Mouse (Mus musculus) lung, adult 2 months (tissue): ENCODE measurements at regions not wholly inside any gene's neighbourhood (a gene's known extent, or its start where the extent isn't known, plus 50 kb on each side); places are given as distances from the start of the nearest gene placed in this dataset.

Source experiments
- DNase-seq: peaks from one replicate; pipeline ENCODE4 v3.0.0; 2022
- H3K4me1 ChIP-seq: fragments of 200-500 bp; 2 replicates; pipeline ENCODE4 v1.6.1; 2011; ENCODE audit warnings: low read length; ENCODE audit not compliant: control insufficient read depth, insufficient read depth
- H3K4me3 ChIP-seq: fragments of 200-500 bp; replicated peaks from 2 replicates; pipeline ENCODE3; 2011; ENCODE audit warnings: low read depth, mild to moderate bottlenecking, control low read depth, low read length; ENCODE audit errors: extremely low read depth
- CTCF ChIP-seq: fragments of 200-500 bp; IDR thresholded peaks from 2 replicates; pipeline ENCODE4 v1.5.1; 2011; ENCODE audit warnings: mild to moderate bottlenecking, low read length, control low read depth; ENCODE audit not compliant: insufficient read depth
- POLR2A ChIP-seq: fragments of 200-500 bp; IDR thresholded peaks from 2 replicates; pipeline ENCODE4 v1.6.1; 2011; ENCODE audit warnings: low read depth, mild to moderate bottlenecking, control low read depth, low read length, borderline replicate concordance; ENCODE audit errors: extremely low read depth
- WGBS: fragments of 180-500 bp; shearing (Covaris S2); methylation state at CpG from one replicate; pipeline ENCODE4 v1.1.7; 2018; 5-methylcytosine and 5-hydroxymethylcytosine counted together

DNA sequence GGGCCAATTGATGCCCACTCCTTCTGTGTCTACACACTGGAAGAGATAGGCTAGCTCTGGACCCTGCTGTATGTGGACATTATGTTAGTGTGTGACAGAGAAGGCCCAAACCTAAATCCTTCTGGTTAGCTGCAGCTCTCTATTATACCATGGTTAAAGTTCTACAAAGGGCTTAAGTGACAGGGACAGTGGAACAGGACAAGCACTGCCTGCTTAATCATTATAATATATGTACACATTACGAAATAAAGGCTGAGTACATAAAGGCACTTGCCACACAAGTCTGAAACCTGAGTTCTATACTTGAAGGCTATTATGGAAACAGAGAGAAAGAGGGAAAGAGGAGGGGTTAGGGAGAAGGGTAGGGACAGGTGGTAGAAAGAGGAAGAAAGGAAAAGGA is 55.2 kb downstream of the Rdh14 start:
- 58% methylated on average over 1 of the region's 1 CpGs for WGBS
- no peak for TF ChIP-seq CTCF
- TF ChIP-seq POLR2A: no peak
- no peaks in the 10 kb centered on the region for H3K4me1 ChIP-seq
- DNase-seq: no peak
- H3K4me3 ChIP-seq: no peak overlapping the region

DNA sequence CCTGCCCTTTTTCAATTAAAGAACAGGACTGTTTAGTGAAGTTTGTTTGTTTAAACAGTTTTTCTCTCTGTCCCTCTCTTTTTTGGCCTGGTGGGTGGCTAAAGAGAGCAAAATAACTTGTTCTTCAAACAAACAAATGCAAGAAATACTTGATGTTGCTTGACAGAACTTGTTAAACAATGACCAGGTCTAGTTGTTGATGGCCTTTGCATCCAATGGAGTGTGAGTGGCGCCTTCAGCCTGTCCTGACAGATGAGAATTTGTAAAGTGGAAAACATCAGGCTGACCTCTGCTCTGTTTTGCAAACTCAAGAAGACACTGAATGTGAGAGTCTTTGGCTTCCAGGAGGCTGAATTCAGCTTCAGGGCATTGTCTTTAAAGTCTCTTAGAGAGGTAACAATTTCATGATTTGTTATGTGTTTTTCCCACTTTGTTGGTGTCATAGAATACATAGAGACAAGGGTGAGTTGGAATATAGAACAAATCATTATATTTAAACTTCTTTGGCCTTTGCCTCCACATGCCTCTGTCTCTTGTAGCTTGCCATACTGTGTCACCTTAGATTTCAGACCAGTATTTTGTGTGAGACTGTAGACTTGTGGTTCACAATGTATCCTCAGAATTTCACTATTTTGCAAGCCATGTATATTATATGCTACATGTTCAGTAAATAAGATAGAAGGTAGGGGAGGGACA is 67.5 kb downstream of the Rdh14 start:
- DNase-seq: no peak
- H3K4me3 ChIP-seq: no peak overlapping the region
- H3K4me1 ChIP-seq: no peaks in the 10 kb centered on the region
- TF ChIP-seq CTCF: no peak
- no peak for TF ChIP-seq POLR2A
- 71% methylated on average over 1 of the region's 1 CpGs for WGBS

DNA sequence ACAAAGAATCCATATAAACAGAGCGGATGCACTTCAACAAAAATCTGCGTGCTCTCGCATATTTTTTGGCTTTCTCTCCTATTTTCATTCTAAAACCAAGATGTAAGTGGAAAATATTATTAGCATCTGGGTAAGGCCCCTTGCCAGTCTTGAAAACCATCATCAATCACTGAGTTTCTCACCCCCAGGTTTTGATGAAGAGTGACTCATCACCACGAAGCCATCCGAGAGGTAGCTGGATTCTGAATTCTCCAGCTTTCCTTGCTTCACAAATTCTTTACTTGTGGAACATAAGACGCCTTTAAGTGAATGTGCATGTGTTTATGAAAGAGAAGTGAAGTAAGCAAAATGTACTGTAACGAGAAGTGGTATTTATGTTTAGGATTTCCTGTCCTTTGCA is 71.2 kb downstream of the Rdh14 start:
- Histone ChIP-seq H3K4me3 (no peak overlapping the region), H3K4me1 (no peaks in the 10 kb centered on the region)
- WGBS: 59% methylated on average over 7 of the region's 7 CpGs
- no peak for DNase-seq
- no peak for TF ChIP-seq CTCF
- no peak for TF ChIP-seq POLR2A

DNA sequence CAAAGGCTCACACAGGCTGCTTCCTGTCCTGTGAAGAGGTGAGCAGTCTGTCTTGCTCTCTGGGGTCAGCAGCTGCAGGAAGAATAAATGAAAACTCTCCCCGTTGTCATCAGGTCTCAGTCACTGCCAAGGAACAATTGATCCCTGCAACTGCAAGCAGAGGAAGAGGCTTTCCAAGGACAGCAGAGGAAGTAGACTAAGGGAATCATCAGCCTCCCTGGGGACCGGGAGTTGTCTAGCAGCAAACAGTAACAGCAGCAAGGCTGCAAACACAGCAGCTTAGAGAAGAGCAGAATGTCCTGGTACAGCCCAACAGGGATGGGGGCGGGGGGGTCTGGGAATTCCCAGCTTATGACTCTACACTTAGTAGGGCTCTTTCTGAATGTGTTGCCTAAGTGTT is 72.4 kb downstream of the Rdh14 start:
- no peak for DNase-seq
- Histone ChIP-seq H3K4me3 (no peak overlapping the region), H3K4me1 (no peaks in the 10 kb centered on the region)
- WGBS: 43% methylated on average over 3 of the region's 3 CpGs
- TF ChIP-seq CTCF (no peak), POLR2A (no peak)

DNA sequence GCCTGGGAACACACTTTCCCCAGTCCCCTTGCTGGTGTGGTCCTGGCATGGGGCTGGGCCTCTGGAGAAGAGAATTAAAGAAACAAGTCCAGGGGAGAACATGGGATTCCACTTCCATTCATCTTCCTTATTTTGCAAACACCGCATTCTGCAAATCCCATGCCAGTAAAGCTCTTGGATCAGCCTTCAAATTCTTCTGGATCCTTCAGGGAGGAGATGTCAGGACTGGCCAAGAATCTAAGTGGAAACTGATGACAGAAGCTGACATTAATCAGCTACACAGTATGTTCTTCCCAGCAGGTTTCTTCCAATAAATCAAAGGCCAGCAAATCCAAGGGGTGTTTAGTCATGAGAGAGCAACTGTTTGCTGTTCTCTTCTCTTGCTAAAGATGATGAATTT is 83.4 kb downstream of the Rdh14 start:
- H3K4me3 ChIP-seq: no peak overlapping the region
- WGBS: 55% methylated on average over 1 of the region's 1 CpGs
- DNase-seq: no peak
- TF ChIP-seq CTCF: no peak
- TF ChIP-seq POLR2A: no peak
- 0 out of 2 replicates have a peak, but pooled peaks cover 2% of the 10 kb centered on the region for H3K4me1 ChIP-seq

DNA sequence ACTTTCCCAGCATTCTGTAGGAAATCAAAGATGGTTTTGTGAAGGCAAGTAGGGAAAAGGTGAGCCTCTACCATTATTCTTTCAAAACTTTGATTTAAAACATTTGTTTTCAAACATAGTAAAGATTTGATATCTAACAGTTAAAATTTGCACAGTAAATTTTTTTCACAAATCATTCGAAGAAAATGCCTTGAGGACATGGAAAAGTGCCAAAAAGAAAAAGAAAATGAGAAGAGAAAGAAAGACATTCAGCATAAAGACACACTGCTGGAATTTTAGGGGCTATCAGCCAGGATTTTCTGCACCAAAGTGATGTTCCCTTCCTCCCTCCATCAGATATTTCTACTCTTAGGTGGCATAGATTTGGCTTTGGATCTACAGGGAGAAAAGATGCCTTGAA is 90.2 kb downstream of the Rdh14 start:
- Histone ChIP-seq H3K4me3 (no peak overlapping the region), H3K4me1 (no peaks in the 10 kb centered on the region)
- 25% methylated on average over 1 of the region's 1 CpGs for WGBS
- TF ChIP-seq POLR2A (no peak), CTCF (no peak)
- no peak for DNase-seq

DNA sequence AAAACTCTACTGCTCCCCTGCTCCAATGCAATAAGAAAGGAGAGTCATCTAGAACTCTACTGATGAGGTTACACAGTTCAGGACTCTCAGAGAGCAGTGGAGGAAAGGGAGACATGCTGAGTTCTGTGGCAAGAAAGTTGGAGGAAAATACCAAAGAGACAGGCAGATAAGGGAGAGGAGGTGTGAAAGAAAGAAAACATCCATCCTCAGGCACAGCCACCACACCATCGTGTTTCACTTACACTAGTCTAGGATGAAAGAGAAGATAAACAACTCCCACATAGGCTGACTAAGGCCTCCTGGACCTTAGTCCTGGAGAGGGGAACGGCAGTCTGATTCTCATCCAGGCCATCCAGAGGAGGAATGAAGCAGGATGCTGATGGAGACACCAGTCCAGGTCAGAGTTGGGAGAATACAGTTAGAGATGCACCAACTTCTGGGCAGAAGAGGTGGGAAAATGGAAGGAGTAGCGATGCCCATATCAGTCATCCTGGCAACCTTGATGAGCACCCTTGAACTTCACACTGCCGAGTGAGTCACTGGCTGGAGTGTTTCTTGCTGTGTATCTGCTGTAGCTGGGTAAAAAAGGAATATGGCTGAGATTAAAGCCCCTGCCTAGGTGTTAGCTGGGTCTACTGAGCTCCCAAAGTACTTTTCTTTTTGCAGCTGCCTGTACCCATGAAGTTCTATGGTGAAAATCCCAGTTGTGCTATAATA is 91.9 kb downstream of the Rdh14 start:
- no peak for TF ChIP-seq POLR2A
- TF ChIP-seq CTCF: no peak
- Histone ChIP-seq H3K4me3 (no peak overlapping the region), H3K4me1 (no peaks in the 10 kb centered on the region)
- 52% methylated on average over 4 of the region's 4 CpGs for WGBS
- no peak for DNase-seq

DNA sequence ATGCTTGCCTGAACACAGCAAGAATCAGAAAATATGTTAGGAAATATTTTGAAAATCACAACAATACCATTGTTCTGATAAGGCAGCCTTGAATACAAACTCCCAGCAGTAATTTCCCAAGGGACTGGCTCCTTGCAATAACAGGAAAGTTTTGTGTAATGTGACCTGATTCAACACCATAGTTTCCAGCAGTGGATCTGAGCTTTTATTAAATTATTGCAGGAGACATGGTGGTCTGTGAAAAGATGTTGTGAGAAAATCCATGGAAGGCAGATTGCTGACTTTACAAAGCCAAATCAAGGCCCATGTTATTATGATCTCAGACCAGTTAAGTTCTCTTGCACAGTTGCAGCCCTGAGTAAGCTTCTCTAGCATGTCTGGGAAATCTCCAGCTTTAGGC is 116.1 kb downstream of the Rdh14 start:
- no peak for TF ChIP-seq CTCF
- TF ChIP-seq POLR2A: no peak
- Histone ChIP-seq H3K4me3 (no peak overlapping the region), H3K4me1 (no peaks in the 10 kb centered on the region)
- no peak for DNase-seq

DNA sequence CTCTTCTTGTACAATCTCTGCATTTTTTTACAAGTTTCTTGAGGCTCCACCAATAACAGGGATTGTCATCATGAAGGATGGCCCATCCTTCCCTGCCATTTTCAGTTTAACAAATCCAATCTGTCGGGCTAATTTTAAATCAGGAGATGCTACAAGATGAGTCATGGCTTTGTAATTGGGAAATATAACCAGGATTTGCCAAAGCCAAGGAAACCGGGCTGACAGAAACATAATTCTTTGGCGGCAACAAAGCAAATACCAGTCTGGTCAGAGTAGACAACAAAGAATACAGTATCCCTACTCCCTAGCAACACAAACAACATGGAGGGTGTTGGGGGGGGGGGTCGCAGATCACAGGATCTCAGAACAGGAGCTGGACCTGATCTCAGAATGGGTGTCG is 123.0 kb downstream of the Rdh14 start:
- no peak overlapping the region for H3K4me3 ChIP-seq
- no peak for DNase-seq

DNA sequence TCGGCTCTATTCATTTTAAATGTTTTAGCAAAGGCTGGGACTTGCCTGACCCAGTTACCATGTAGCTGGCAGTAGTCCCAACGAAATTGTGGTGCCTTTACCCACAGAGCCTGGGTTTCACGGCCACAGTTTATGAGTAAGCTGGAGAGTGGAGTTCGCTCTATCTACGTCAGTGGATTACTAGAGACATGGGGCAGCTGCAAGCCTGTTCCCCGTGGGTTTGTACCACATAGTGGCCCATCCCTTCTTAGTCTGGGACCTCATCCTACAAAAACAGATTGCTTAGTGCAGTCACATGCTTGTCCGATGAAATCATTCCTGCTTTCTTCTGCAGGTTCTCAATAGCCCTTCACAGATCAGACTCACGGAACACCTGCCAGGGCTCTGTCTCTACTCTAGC is 123.7 kb downstream of the Rdh14 start:
- no peaks in the 10 kb centered on the region for H3K4me1 ChIP-seq
- no peak overlapping the region for H3K4me3 ChIP-seq
- 61% methylated on average over 8 of the region's 8 CpGs for WGBS
- no peak for DNase-seq
- TF ChIP-seq CTCF (no peak), POLR2A (no peak)

More for the DNA sequence above, 123.0 kb downstream of the Rdh14 start:
- TF ChIP-seq POLR2A: no peak
- TF ChIP-seq CTCF: no peak
- no peaks in the 10 kb centered on the region for H3K4me1 ChIP-seq
- 61% methylated on average over 5 of the region's 5 CpGs for WGBS
